Comparison of ENCODE assay signal across 12 mouse cellular contexts in the genomic region with DNA sequence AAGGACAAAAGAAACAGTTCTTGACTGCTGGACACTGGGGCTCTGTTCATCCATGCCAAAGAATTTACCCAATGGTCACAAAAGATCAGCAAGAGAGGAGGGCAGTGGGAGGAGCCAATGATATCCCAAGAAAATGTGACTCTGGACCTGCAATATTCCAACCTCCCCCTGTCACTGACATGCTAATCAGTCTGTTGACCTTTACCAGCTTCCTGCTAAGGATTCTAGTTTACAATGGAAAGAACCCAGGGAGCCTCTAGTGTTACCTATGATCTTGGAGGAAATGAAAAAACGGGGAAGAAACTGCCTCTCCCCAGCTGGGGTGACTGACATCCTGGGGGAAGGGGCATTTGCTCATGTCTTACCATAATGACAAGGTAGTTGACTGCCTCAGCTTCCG.
"Had no signal": no experiment of that assay in that cellular context is flagged by ENCODE, and none has a peak within 500 bp of the region (broad histone marks: within the 10 kb centered on the region; RNA-seq: fewer than 3 reads in every experiment).

No protein-coding gene starts in this region.

- DNase-seq: retina, postnatal 1 day; right cerebral cortex, adult 18-20 months; right cerebral cortex, postnatal 14 days; right cerebral cortex, postnatal 25 days; right cerebral cortex, postnatal 4 days; spleen, adult 18-20 months; thymus, adult 18-20 months; thymus, adult 2 months; thymus, postnatal 14 days; thymus, postnatal 25 days; thymus, postnatal 36 days; thymus, postnatal 4 days had no signal
